Mouse (Mus musculus): Measurements from ENCODE around the gene Sla2. TPM values are rescaled to one million over a fixed set of nuclear protein-coding genes. Genes with fewer than 3 reads are reported as not detected.

Sla2 gene
- polyA plus RNA-seq, 1 experiment from 2014 or later: 0.11 TPM

Other genes starting within 250 kb of the Sla2 start
- gene Myl9, start 111.8 kb downstream of the Sla2 start, polyA plus RNA-seq (2014; fragmentation: Nextera tagmentation; extraction: Ambion mirVana): 40.5 and 44.1 TPM in 2 replicates
- gene Tgif2, start 47.2 kb downstream of the Sla2 start, polyA plus RNA-seq (2014; fragmentation: Nextera tagmentation; extraction: Ambion mirVana): 45.1 and 48.0 TPM in 2 replicates
- gene 4930518I15Rik, start 29.2 kb downstream of the Sla2 start, polyA plus RNA-seq (2014; fragmentation: Nextera tagmentation; extraction: Ambion mirVana): 2.7 and 4.7 TPM in 2 replicates
- gene Rab5if, start 24.1 kb downstream of the Sla2 start, polyA plus RNA-seq (2014; fragmentation: Nextera tagmentation; extraction: Ambion mirVana): 163 and 174 TPM in 2 replicates
- 93.6 and 106 TPM in 2 replicates for gene Ndrg3, start 104.9 kb upstream of the Sla2 start, polyA plus RNA-seq (2014; fragmentation: Nextera tagmentation; extraction: Ambion mirVana)
- 24.5 and 27.7 TPM in 2 replicates for gene Dsn1, start 120.0 kb upstream of the Sla2 start, polyA plus RNA-seq (2014; fragmentation: Nextera tagmentation; extraction: Ambion mirVana)
- 5.9 and 8.1 TPM in 2 replicates for gene Soga1, start 192.1 kb upstream of the Sla2 start, polyA plus RNA-seq (2014; fragmentation: Nextera tagmentation; extraction: Ambion mirVana)
- gene Tldc2, start 199.9 kb upstream of the Sla2 start, polyA plus RNA-seq (2014; fragmentation: Nextera tagmentation; extraction: Ambion mirVana): not detected in 2 replicates
- gene Samhd1, start 248.1 kb upstream of the Sla2 start, polyA plus RNA-seq (2014; fragmentation: Nextera tagmentation; extraction: Ambion mirVana): 13.6 and 15.6 TPM in 2 replicates

Measured in forebrain, embryonic 14.5 days (tissue).